In genomic region chr4:81217979-81218378, GRCm38 (mm10) we compare ENCODE assay signal across 11 mouse cellular contexts.
A peak's percentile ranks its signal among the peaks of the same experiment; 100 is the strongest.
DNase-seq lines count a peak whose midpoint lies in the region; ATAC-seq and TF ChIP-seq lines count a peak whose summit lies in the region.
"Had no signal": no experiment of that assay in that cellular context is flagged by ENCODE, and none has a peak within 500 bp of the region (broad histone marks: within the 10 kb centered on the region; RNA-seq: fewer than 3 reads in every experiment).

No protein-coding gene starts in this region.

- no peak overlapping the region for H3ac ChIP-seq in myocyte (ENCODE audit: control insufficient read depth, insufficient read length)

- H3K27ac ChIP-seq in forebrain, embryonic 12.5 days, result no peak overlapping the region
- H3K27ac ChIP-seq in forebrain, postnatal 0 days (ENCODE audit: low read depth, low read length), result no peak overlapping the region
- no peak overlapping the region for H3K27ac ChIP-seq in lung, embryonic 14.5 days (ENCODE audit: low read depth)
- no peak overlapping the region for H3K27ac ChIP-seq in forebrain, embryonic 15.5 days (replicated peaks)
- H3K27ac ChIP-seq: heart, embryonic 10.5 days had no signal

- no peak overlapping the region for H3K4me3 ChIP-seq in forebrain, embryonic 12.5 days (replicated peaks)
- H3K4me3 ChIP-seq in forebrain, postnatal 0 days (ENCODE audit: low read depth, low read length), result no peak overlapping the region
- H3K4me3 ChIP-seq in lung, embryonic 14.5 days (ENCODE audit: low read depth, low read length), result no peak overlapping the region
- no peak overlapping the region for H3K4me3 ChIP-seq in forebrain, embryonic 15.5 days
- no peak overlapping the region for H3K4me3 ChIP-seq in myocyte
- H3K4me3 ChIP-seq: heart, embryonic 10.5 days had no signal

- H3K9me3 ChIP-seq in forebrain, embryonic 12.5 days, result no peaks in the 10 kb centered on the region
- H3K9me3 ChIP-seq in forebrain, postnatal 0 days (ENCODE audit: low read length), result no peaks in the 10 kb centered on the region
- no peaks in the 10 kb centered on the region for H3K9me3 ChIP-seq in lung, embryonic 14.5 days (ENCODE audit: low read depth, low read length)
- H3K9me3 ChIP-seq in forebrain, embryonic 15.5 days, result no peaks in the 10 kb centered on the region
- H3K9me3 ChIP-seq: heart, embryonic 10.5 days had no signal

- H3K9ac ChIP-seq in forebrain, embryonic 12.5 days, result no peak overlapping the region
- no peak overlapping the region for H3K9ac ChIP-seq in forebrain, postnatal 0 days
- no peak overlapping the region for H3K9ac ChIP-seq in lung, embryonic 14.5 days
- H3K9ac ChIP-seq in forebrain, embryonic 15.5 days (replicated peaks), result no peak overlapping the region

- H3K36me3 ChIP-seq in forebrain, embryonic 12.5 days (replicated peaks), result no peaks in the 10 kb centered on the region
- no peaks in the 10 kb centered on the region for H3K36me3 ChIP-seq in forebrain, postnatal 0 days (ENCODE audit: insufficient read depth)
- H3K36me3 ChIP-seq in lung, embryonic 14.5 days (ENCODE audit: insufficient read depth), result no peaks in the 10 kb centered on the region
- H3K36me3 ChIP-seq in forebrain, embryonic 15.5 days, result no peaks in the 10 kb centered on the region
- no peaks in the 10 kb centered on the region for H3K36me3 ChIP-seq in myocyte (ENCODE audit: control insufficient read depth, insufficient read depth)
- H3K36me3 ChIP-seq: heart, embryonic 10.5 days had no signal

- H3K4me2 ChIP-seq in forebrain, embryonic 12.5 days, result no peak overlapping the region; the same call in 1 of the 2 replicates
- H3K4me2 ChIP-seq in forebrain, postnatal 0 days (ENCODE audit: low read depth), result no peak overlapping the region
- 0 out of 2 replicates have a peak overlapping the region, but pooled peaks have one; percentile 12 for H3K4me2 ChIP-seq in lung, embryonic 14.5 days
- peak overlapping the region; percentile 8; the same call in 1 of the 2 replicates for H3K4me2 ChIP-seq in forebrain, embryonic 15.5 days (replicated peaks)
- H3K4me2 ChIP-seq in myocyte (ENCODE audit: low read depth), result peak overlapping the region; percentile 70

- no peak for DNase-seq in forebrain, postnatal 0 days
- peak; percentile 53 for DNase-seq in lung, embryonic 14.5 days
- no peak for DNase-seq in lung, postnatal 10 days
- no peak for DNase-seq in layer of hippocampus, postnatal 14 days (ENCODE audit: low spot score in 2 of 2)
- DNase-seq in heart, postnatal 4 days, result no peak
- DNase-seq: liver; lung, postnatal 14 days had no signal

- no peak for TF ChIP-seq POLR2A in myocyte (IDR thresholded peaks at IDR 0.05; ENCODE audit: insufficient read length, low read depth)

- WGBS in forebrain, embryonic 12.5 days, result 26% methylated on average over 11 of the region's 11 CpGs
- WGBS in forebrain, postnatal 0 days, result 15% methylated on average over 11 of the region's 11 CpGs
- 48% methylated on average over 11 of the region's 11 CpGs for WGBS in lung, embryonic 14.5 days
- 12% methylated on average over 11 of the region's 11 CpGs for WGBS in forebrain, embryonic 15.5 days

- TF ChIP-seq CTCF in forebrain, postnatal 0 days (IDR thresholded peaks at IDR 0.05; ENCODE audit: low read depth), result no peak
- TF ChIP-seq CTCF in lung, embryonic 14.5 days (IDR thresholded peaks at IDR 0.05; ENCODE audit: low read depth), result no peak

- peak; percentile 18; the same call in 1 of the 2 replicates for ATAC-seq in forebrain, embryonic 12.5 days (ENCODE audit: low FRiP score)
- no peak for ATAC-seq in forebrain, postnatal 0 days
- peak; percentile 38; the same call in 1 of the 2 replicates for ATAC-seq in lung, embryonic 14.5 days (ENCODE audit: insufficient read depth)
- ATAC-seq in forebrain, embryonic 15.5 days (replicated peaks), result no peak

- no peaks in the 10 kb centered on the region for H3K79me2 ChIP-seq in myocyte (ENCODE audit: control insufficient read depth, insufficient read depth)

- no peaks in the 10 kb centered on the region for H3K27me3 ChIP-seq in forebrain, embryonic 12.5 days
- H3K27me3 ChIP-seq in forebrain, postnatal 0 days (ENCODE audit: insufficient read depth, low read length), result no peaks in the 10 kb centered on the region
- no peaks in the 10 kb centered on the region for H3K27me3 ChIP-seq in lung, embryonic 14.5 days (ENCODE audit: insufficient read depth, low read length)
- no peaks in the 10 kb centered on the region for H3K27me3 ChIP-seq in forebrain, embryonic 15.5 days
- H3K27me3 ChIP-seq in myocyte (ENCODE audit: control insufficient read depth, insufficient read depth, insufficient read length), result no peaks in the 10 kb centered on the region

- peaks cover 9% of the 10 kb centered on the region; the same call in 1 of the 2 replicates for H3K4me1 ChIP-seq in forebrain, embryonic 12.5 days
- no peaks in the 10 kb centered on the region for H3K4me1 ChIP-seq in forebrain, postnatal 0 days (ENCODE audit: insufficient read depth)
- no peaks in the 10 kb centered on the region for H3K4me1 ChIP-seq in lung, embryonic 14.5 days (ENCODE audit: insufficient read depth)
- H3K4me1 ChIP-seq in forebrain, embryonic 15.5 days, result peaks cover 12% of the 10 kb centered on the region
- H3K4me1 ChIP-seq: heart, embryonic 10.5 days had no signal

TF ChIP-seq in myocyte, 11 proteins besides CTCF, POLR2A, EP300 and RAD21:
- TF ChIP-seq TCF3 (IDR thresholded peaks at IDR 0.05; ENCODE audit: insufficient read length, low read depth) (no peak), REST (IDR thresholded peaks at IDR 0.05; ENCODE audit: insufficient read depth, insufficient read length) (no peak), TCF12 (IDR thresholded peaks at IDR 0.05; ENCODE audit: insufficient read depth, poor library complexity, severe bottlenecking) (no peak), CEBPB (IDR thresholded peaks at IDR 0.05; ENCODE audit: insufficient read depth, poor library complexity, severe bottlenecking) (no peak), E2F4 (IDR thresholded peaks at IDR 0.05; ENCODE audit: insufficient read depth) (no peak), SRF (IDR thresholded peaks at IDR 0.05; ENCODE audit: control insufficient read depth, insufficient read length, low read depth) (no peak), MAX (IDR thresholded peaks at IDR 0.05; ENCODE audit: low read depth) (no peak), USF1 (IDR thresholded peaks at IDR 0.05; ENCODE audit: low read depth) (no peak), MYOD1 (IDR thresholded peaks at IDR 0.05; ENCODE audit: control insufficient read depth in 1 of 3, insufficient read length in 2 of 3, low read depth in 2 of 3) (no peak), MYOG (IDR thresholded peaks at IDR 0.05; ENCODE audit: control insufficient read depth in 1 of 3, insufficient read depth in 1 of 3, insufficient read length in 2 of 3, low read depth in 2 of 3) (no peak), POLR2AphosphoS2 (IDR thresholded peaks at IDR 0.05; ENCODE audit: insufficient read length, low read depth) (no peak)

Comparison
In these comparisons a context has a peak if more than half of its experiments do, and no peak if none do; other contexts are left out.
1. ATAC-seq: peak in forebrain, embryonic 12.5 days (single experiment) and lung, embryonic 14.5 days (single experiment); none in forebrain, postnatal 0 days (single experiment) and forebrain, embryonic 15.5 days (single experiment).
2. H3K4me2 ChIP-seq: peak in lung, embryonic 14.5 days (single experiment), forebrain, embryonic 15.5 days (single experiment) and myocyte (single experiment); none in forebrain, embryonic 12.5 days (single experiment) and forebrain, postnatal 0 days (single experiment).